Mouse (Mus musculus) left cerebral cortex, postnatal 36 days (tissue): ENCODE data around the gene Epha3. TPM values are rescaled to one million over a fixed set of nuclear protein-coding genes. Genes with fewer than 3 reads are reported as not detected.

Source experiments
- DNase-seq, 2 experiments: peaks; one replicate each; pipeline ENCODE4 v3.0.0; 2021 to 2022; ENCODE audit warnings: low spot score in 2 of 2, mixed read lengths in 1 of 2
- intact Hi-C: fragments of 180-260 bp; cut with DNase I; formaldehyde crosslinking; loops from one replicate; pipeline ENCODE4 v1.15.1; 2025
- total RNA-seq, 2 experiments: library from RNA; stranded (reverse); gene quantifications; 2 replicates each; pipeline ENCODE4 v1.2.3; 2021

Epha3 gene
- total RNA-seq, 2 experiments from 2014 or later = 11.7 to 14.6 TPM

GRCm38 (mm10) chr16:63673236-63673840 is 190.6 kb downstream of the Epha3 start:
- peak in 1 of 2 experiments; percentile 18 for DNase-seq
- intact Hi-C loops = no loop called here

GRCm38 (mm10) chr16:63665897-63666464 is 198.0 kb downstream of the Epha3 start:
- no peak for DNase-seq
- intact Hi-C loops = no loop called here

DNA sequence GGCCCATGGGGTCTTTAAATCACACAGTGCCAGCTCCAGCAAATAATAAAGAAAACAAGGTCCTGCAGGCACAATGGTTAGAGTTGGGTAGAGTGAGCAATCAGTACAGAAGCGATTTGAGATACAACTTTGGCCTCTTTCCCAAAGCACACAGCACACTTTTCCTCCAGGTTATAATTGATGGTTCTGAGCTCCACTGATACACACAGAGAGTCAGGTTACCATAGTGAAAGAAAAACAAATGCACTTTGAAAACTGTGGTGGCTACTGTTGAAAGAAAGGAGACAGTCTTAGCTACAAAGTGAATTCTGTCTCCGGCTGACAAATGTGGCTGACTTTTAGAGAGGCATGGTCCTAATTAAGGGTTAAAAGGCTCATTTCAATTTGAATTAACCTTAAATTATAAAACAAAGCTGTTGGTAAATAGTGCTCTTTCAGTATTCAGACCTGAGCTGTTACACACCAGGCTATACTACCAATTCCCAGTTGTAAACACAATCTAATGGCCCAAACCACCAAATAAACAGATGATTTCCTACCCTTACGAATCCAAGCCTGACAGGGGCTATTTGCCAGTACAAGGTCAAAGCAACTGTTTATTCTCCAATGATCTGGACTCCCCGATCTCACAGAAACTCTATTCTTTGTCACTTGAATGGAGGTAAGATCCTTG is 205.5 kb downstream of the Epha3 start:
- intact Hi-C loops = no loop called here
- DNase-seq = no peak

DNA sequence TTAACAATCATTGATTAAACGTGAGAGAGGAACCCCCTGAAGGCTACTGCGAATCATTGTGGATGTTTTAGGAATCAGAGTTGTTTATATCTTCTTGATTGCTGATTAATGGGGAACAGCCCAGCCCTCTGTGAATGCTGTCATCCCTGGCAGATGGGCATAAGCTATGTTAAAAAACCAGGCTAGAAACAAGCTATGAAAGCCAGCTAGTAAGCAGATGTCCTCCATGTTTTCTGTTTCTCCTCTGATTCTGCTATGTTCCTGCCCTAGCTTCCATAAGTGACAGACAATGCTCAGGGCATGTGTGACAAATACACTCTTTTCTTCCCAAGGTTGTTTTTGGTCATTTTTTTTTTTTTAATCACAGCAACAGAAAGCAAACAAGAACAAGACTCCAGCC is 206.2 kb downstream of the Epha3 start:
- DNase-seq = no peak
- intact Hi-C loops = no loop called here

- DNase-seq = no peak
- intact Hi-C loops = no loop called here
These were observed 210.5 kb downstream of the Epha3 start for GRCm38 (mm10) chr16:63653393-63653918.

DNA sequence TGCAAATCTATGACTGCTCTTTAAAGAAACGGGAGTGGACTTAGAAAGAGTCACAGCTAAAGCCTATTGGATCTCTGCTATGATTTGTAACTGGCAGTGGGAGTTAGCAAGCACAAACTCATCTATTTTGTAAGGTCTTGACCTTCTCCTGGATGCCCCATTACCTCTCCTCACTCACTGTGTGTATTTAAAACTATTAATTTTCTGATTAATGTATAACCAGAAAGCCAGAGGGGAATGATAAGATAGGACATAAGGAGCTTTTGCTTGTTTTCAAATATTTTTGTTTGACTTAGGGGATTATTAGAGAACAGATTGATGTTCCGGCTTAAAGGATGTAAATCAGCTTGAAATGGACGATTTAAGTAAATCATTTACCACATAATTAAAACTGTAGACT is 213.2 kb downstream of the Epha3 start:
- intact Hi-C loops = no loop called here

GRCm38 (mm10) chr16:63646577-63646976 is 217.4 kb downstream of the Epha3 start:
- intact Hi-C loops = no loop called here
- no peak for DNase-seq

More for the DNA sequence above, 213.2 kb downstream of the Epha3 start:
- DNase-seq = no peak

GRCm38 (mm10) chr16:63642641-63643040 is 221.3 kb downstream of the Epha3 start:
- no peak for DNase-seq
- intact Hi-C loops = no loop called here

DNA sequence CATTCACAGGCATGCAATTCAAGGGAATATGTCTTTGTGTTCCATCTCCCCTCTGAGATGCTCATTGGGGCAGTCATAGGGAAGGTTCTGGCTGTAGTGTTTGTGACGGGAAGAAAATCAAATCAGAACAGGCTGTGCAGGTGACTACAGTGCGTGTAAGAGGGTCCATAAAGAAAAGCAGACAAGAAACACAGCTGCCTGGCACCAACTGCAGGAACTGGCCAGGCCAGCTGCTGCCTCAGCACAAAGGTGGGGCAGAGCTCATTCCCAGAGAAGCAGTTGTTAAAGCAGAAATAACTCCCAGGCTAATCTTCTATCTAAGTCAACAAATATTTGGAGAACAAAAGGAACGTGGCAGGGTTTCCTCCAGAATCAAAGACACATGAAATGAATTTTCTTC is 222.4 kb downstream of the Epha3 start:
- intact Hi-C loops = no loop called here
- no peak for DNase-seq

GRCm38 (mm10) chr16:63638701-63639100 is 225.3 kb downstream of the Epha3 start:
- intact Hi-C loops = no loop called here
- DNase-seq = no peak

- intact Hi-C loops = no loop called here
- no peak for DNase-seq
These were observed 230.2 kb downstream of the Epha3 start for GRCm38 (mm10) chr16:63633748-63634166.

DNA sequence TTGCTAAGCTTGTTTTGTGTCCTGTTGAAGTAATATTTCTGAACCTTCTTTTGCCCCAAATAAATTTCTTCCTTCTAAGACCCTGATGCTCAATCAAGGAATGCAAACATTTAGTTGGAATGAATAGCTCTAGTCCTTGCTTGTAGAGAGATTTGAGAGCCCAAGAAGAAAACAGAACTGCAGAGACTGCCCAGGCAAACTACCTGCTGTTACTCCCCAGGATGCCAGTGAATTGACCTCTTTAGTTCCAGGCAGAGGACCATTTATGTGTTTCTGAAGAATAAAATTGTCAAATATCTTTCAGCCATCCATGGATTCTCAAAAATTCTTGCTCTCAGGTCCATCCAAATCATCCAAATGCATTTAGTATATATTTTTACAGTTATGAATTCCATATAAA is 238.7 kb downstream of the Epha3 start:
- intact Hi-C loops = no loop called here
- no peak for DNase-seq

DNA sequence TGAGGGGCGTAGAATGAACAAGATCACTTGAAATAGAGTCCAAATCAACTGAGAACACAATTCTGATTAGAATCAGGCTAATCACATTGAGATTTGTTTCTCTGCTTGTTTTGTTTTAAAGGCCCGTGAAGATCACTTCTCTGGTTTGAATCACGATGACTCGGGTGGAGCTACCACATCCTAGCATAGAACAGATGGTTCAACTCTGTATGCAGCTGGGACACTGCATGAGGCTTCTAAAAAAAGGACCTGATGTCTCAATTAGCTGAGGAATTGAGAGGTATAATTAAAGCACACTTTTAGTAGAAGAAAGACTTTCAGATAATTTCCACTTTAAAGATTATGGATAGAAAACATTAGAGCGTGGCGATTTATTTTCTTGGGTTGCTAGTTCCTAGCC is 242.1 kb downstream of the Epha3 start:
- no peak for DNase-seq
- intact Hi-C loops = no loop called here

DNA sequence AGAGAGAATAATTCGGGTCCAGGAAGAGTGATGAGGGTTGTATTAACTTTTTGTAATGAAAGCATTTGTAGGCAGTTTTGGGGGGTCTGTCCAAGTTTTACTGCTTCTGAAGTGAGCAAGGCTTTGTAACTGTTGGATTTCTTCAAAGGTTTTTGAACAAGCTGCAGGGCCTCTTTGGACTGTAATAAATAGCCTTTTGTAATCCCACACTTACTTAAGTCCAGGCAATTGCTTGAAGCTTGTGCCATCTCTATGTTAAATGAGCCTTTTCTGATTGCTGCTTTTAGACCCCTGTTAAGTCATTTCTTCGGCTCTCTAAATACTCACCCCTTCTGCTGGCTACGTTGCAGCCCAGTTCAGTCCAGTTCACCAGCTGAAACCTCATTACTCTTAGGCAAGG is 248.6 kb downstream of the Epha3 start:
- DNase-seq = no peak
- intact Hi-C loops = no loop called here

DNA sequence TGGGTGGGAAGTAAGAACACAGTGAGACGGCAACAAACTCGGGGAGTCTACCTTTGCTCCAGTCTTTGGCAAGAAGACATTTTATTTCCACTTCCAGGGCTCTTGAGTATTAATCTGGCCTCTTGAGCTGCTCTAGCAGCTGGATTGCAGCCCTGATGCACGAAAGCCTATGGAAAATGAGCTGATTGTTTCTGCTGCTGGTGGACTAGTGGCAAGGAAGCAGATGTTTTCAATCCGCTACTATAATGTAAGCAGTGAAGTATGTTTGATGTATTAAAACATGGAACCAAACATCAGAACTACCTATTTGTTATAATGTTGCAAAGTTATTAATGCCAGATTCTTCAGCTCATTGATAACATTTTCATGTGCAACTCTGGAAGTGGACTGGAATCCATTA is 251.0 kb downstream of the Epha3 start:
- intact Hi-C loops = no loop called here
- DNase-seq = no peak

GRCm38 (mm10) chr16:63600229-63600628 is 263.7 kb downstream of the Epha3 start:
- no peak for DNase-seq

DNA sequence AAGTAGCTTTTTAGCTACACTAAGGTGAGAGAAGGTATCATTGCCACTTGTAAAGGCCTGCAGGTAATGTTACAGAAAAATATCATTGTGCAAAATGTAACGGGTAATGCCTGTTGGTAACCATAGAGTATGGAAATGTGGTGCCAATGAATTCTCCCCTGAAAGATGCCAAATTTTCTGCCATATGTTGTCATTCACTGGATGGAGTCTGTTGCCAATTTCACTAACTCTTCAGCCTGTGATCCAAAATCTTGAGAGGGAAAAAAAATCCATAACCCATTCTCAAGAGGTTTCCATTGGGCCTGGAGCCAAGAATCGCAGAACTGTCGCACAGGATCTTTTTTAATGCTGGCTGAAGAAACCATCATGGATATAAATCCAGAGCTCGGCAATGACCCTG is 269.3 kb downstream of the Epha3 start:
- intact Hi-C loops = no loop called here
- no peak for DNase-seq

More at GRCm38 (mm10) chr16:63600229-63600628, 263.7 kb downstream of the Epha3 start:
- intact Hi-C loops = no loop called here

DNA sequence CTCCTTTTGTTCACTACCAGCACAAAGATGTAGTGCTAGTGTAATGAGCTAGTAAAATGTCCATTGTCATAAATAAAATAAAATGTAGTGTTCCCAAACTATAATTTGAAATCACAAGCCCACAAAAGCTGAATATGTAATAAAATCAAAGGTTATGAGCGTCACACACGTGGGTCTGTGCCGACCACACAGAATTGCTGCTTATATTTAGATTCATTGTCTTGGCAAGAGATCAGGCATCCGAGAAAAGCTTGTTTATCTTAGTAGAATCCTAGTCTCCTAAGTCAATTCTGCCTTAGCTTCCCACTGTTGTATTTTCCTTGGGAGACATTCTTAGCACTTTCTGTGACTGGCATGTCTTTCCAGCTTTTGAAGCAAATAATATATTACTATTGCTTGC is 294.2 kb downstream of the Epha3 start:
- no peak for DNase-seq
- intact Hi-C loops = no loop called here

- no peak for DNase-seq
- intact Hi-C loops = no loop called here
These were observed 297.7 kb downstream of the Epha3 start for GRCm38 (mm10) chr16:63566106-63566836.

DNA sequence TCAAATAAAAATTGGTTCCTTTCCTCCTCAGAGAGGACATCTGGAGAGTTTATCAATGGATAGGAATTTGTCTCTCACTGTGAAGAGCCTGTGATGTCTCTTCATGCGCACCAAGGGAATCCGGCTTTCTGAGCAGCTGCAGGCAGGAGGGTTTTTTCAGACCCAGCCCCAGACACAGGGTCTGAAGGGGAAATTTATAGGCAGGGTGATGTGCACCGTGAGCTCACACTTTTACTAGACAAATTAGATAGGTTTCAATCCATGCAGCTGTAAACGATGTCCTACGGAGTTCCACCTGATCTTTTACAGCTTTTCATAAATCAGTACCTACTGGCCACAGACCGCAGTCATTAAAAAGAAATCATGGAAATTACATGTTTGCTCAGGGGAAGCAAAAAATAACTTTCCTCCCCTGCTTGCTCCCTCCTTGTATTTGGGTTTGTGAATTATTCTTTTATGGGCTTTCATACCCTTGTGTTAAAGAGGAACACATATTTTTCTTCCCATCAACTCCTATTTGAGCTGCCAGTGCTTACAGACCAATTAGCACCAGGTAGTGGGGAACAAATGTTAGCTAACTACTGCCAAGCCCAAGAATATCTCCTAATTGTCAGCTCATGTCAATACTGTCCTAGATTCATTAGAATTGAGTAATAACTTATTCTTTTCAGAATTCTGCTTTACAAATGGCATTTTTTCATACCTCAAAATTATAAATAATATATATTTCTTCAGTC is 307.4 kb downstream of the Epha3 start:
- intact Hi-C loops = no loop called here

More for the DNA sequence above, 307.4 kb downstream of the Epha3 start:
- DNase-seq = no peak
